Mouse (Mus musculus): ENCODE measurements around the gene Igf2r.

- TF ChIP-seq POLR2A (IDR thresholded peaks at IDR 0.05; ENCODE audit: control insufficient read depth, low read depth, low read length) (no peak), CTCF (IDR thresholded peaks at IDR 0.05; ENCODE audit: control insufficient read depth, insufficient read depth, insufficient replicate concordance, low read depth, low read length) (no peak)
These were observed at the start of gene Igf2r for GRCm38 (mm10) chr17:12769380-12769921.

All from testis, adult 2 months (tissue).